Mouse (Mus musculus) hindbrain, embryonic 16.5 days (tissue): ENCODE results near the gene Xpnpep2. TPM values are rescaled to one million over a fixed set of nuclear protein-coding genes. Genes with fewer than 3 reads are reported as not detected.

ENCODE experiments used
- ATAC-seq: fragments of 200-750 bp; cut with Nextera tagmentation; 2 replicates; pipeline ENCODE4 v1.8.0; 2017; ENCODE audit warnings: moderate TSS enrichment, moderate library complexity
- H3K27ac ChIP-seq: fragments of 300-500 bp; sonication (generic); 2 replicates; pipeline ENCODE4 v1.5.1; 2014; ENCODE audit warnings: low read depth, mild to moderate bottlenecking, control low read depth, low read length, moderate library complexity
- H3K27me3 ChIP-seq: fragments of 300-500 bp; sonication (generic); replicated peaks from 2 replicates; pipeline ENCODE4 v1.6.1; 2014; ENCODE audit warnings: low read length; ENCODE audit not compliant: control insufficient read depth, insufficient read depth
- H3K36me3 ChIP-seq: fragments of 300-500 bp; sonication (generic); 2 replicates; pipeline ENCODE4 v1.6.1; 2014; ENCODE audit warnings: mild to moderate bottlenecking, low read length, moderate library complexity, mixed read lengths; ENCODE audit not compliant: control insufficient read depth, insufficient read depth
- H3K4me1 ChIP-seq: fragments of 300-500 bp; sonication (generic); 2 replicates; pipeline ENCODE4 v1.6.1; 2014; ENCODE audit warnings: low read depth, low read length; ENCODE audit not compliant: control insufficient read depth, insufficient read depth
- H3K4me2 ChIP-seq: fragments of 300-500 bp; sonication (generic); 2 replicates; pipeline ENCODE4 v1.6.1; 2014; ENCODE audit warnings: mild to moderate bottlenecking, low read length, control low read depth, moderate library complexity
- H3K4me3 ChIP-seq: fragments of 300-500 bp; sonication (generic); 2 replicates; pipeline ENCODE4 v1.5.1; 2014; ENCODE audit warnings: mild to moderate bottlenecking, low read length, control low read depth, moderate library complexity
- H3K9ac ChIP-seq: fragments of 300-500 bp; sonication (generic); 2 replicates; pipeline ENCODE4 v1.6.1; 2014; ENCODE audit warnings: low read depth, mild to moderate bottlenecking, control low read depth, low read length, moderate library complexity
- H3K9me3 ChIP-seq: fragments of 300-500 bp; sonication (generic); 2 replicates; pipeline ENCODE4 v1.6.1; 2014; ENCODE audit warnings: mild to moderate bottlenecking, low read length, moderate library complexity; ENCODE audit not compliant: control insufficient read depth
- WGBS: fragments of 180-500 bp; shearing (Covaris S2); extraction: QIAGEN DNeasy Blood & Tissue Kit; methylation state at CpG from one replicate; pipeline ENCODE4 v1.1.7; 2014; 5-methylcytosine and 5-hydroxymethylcytosine counted together
- polyA plus RNA-seq: library from polyadenylated mRNA; unstranded; fragments of >200 nt; fragmentation: Nextera tagmentation; extraction: Ambion mirVana; gene quantifications from 2 replicates; pipeline ENCODE4 v1.2.1, GENCODE M21; 2015

Gene Xpnpep2
- polyA plus RNA-seq, 1 experiment from 2014 or later: 0.76 TPM

DNA sequence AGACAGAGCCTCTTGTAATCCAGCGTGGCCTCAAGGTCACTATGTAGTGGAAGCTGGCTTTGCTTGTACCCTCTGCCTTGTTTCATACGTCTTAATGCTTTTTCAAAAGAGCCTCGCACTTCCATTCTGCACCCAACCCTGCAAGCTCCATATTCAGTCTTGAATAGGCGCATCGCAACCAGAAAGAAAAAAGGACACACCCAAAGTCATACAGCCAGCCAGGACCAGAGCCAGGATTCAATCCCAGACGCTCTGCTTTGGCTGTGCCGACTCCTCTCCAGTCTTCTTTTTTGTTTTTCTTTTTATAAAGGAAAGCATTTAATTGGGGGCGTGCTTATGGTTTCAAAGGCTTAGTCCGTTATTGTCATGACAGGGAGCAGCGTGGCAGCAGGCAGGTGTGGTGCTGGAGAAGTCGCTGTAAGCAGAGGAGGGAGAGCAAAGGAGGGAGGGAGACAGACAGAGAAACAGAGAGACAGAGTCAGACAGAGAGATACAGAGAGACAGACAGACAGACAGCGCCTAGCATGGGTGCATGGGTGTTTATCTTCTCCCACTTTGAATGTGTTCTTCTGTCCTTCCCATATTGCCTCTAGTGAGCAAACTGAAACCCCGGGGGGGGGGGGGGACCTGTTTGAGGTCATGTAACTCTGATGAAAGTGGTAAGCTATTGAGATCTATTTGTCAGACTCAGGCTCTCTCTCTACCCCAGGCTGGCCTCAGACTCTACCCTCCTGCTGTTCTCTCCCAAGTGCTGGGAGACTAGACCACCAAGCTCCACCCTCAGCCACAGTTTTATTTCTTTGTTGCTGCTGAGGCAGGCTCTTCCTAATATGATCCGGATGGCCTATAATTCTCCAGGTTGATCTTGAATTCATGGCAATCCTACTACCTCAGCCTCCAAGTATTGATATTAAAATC, 31.1 kb downstream of the Xpnpep2 start:
- H3K27ac ChIP-seq: no peak overlapping the region
- H3K9me3 ChIP-seq: no peaks in the 10 kb centered on the region
- ATAC-seq: no peak
- no peak overlapping the region for H3K9ac ChIP-seq
- no peaks in the 10 kb centered on the region for H3K4me1 ChIP-seq
- H3K4me2 ChIP-seq: no peak overlapping the region
- H3K36me3 ChIP-seq: no peaks in the 10 kb centered on the region
- 34% methylated on average over 13 of the region's 14 CpGs for WGBS
- no peaks in the 10 kb centered on the region for H3K27me3 ChIP-seq
- no peak overlapping the region for H3K4me3 ChIP-seq

DNA sequence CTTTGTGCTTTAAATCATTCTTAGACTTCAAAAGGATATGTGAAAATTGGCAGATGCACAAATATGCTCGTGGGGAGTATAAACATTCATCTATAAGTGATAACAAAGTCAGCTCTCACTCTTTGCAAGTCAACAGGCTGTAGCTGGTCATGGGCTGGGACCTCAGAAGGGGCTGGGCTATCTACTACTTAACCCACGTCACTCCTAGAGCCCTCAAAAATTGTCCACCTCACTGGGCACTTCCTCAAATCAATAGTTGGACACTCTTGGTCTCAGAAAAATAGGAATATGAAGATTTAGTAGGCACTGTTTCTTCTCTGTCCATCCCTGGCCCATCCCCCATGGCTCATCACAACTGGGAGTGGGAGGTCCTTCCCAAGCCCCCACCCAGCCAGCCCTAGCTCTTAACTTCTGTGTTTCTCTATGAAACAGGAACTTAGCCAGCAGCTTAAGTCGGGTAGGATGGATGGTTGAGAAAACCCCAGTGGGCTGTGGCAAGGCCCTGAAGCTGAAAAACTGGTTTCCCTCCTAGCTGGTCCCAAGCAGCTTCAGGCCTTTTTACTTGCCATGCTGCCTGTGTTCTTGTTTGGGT, 31.9 kb downstream of the Xpnpep2 start:
- Histone ChIP-seq H3K27ac (no peak overlapping the region), H3K4me1 (no peaks in the 10 kb centered on the region), H3K4me3 (no peak overlapping the region), H3K27me3 (no peaks in the 10 kb centered on the region), H3K36me3 (no peaks in the 10 kb centered on the region), H3K9me3 (no peaks in the 10 kb centered on the region), H3K9ac (no peak overlapping the region), H3K4me2 (no peak overlapping the region)
- no peak for ATAC-seq
- WGBS: 65% methylated on average over 3 of the region's 3 CpGs

DNA sequence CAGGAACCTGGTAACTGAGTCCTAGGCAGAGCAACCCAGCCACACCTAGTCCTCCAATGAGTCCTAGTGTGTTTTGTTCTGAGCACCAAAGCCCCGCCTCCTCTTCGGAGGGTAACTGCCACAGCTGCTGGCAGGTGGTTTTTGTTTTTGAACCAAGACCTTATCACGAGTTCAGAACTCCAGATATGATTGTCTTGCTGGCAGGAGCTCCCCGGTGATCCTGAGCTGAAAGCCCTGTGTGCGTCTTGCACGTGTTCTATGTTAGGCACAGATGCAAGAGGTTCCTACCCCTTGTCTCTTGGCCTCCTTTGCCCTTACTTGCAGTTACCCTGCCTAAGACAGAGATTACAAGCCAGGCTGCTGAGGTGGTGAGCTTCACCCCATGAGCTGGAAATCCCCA, 33.0 kb downstream of the Xpnpep2 start:
- Histone ChIP-seq H3K9ac (no peak overlapping the region), H3K36me3 (no peaks in the 10 kb centered on the region), H3K4me3 (no peak overlapping the region), H3K9me3 (no peaks in the 10 kb centered on the region), H3K27ac (no peak overlapping the region), H3K4me1 (no peaks in the 10 kb centered on the region), H3K4me2 (no peak overlapping the region), H3K27me3 (no peaks in the 10 kb centered on the region)
- no peak for ATAC-seq
- WGBS: 71% methylated on average over 6 of the region's 6 CpGs

DNA sequence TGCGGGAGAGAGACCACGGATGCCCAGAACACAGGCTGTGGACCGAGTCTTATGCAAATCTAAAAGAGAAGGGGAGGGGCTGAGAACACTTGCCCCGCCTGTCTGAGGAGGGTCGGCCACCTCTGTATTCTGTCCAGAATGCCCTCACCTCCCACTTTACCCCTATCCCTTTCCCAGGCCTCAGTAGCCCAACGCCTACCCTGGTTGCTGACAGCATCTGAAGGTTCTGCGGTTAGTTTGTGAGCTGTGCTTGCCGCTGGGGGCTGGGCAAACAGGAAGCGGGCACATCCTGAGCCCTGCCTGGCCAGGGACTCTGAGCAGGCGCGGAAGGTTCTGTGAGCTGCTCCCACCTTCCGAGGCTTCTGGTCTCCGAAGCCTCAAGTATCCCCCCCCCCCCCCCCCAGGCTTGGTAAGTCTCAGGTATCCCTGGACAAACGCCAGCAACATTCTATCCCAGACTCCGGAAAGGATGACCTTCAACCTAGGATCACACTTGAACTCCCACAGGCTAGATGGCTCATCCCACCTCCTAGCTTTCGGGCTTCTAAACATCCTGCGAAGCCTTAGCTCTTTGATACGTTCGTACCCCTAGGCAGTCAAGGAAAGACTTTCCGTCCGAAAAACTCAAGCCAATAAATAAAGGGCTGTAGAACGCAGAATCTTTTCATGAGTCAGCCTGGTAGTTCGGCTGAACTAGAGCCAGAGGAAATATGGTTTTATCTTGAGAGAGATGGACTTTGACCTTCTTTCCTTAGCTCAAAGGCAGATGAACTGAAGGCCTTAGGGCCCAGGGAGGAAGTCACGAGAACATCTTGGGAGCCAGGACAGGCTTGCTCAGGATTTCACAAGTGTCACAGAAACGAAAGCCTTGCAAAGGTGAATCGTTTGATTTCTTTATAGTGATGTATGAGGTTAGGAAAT, 35.1 kb downstream of the Xpnpep2 start:
- Histone ChIP-seq H3K27ac (no peak overlapping the region), H3K36me3 (no peaks in the 10 kb centered on the region), H3K4me3 (no peak overlapping the region), H3K9ac (no peak overlapping the region), H3K27me3 (no peaks in the 10 kb centered on the region), H3K4me2 (peak overlapping the region; percentile 29; the same call in 1 of the 2 replicates), H3K9me3 (no peaks in the 10 kb centered on the region), H3K4me1 (no peaks in the 10 kb centered on the region)
- 68% methylated on average over 19 of the region's 26 CpGs for WGBS
- ATAC-seq: no peak

- WGBS: 91% methylated on average over 4 of the region's 4 CpGs
- Histone ChIP-seq H3K27ac (no peak within 1 kb of the TSS), H3K4me2 (no peak within 1 kb of the TSS), H3K9me3 (no peaks in the 10 kb centered on the region), H3K9ac (no peak within 1 kb of the TSS), H3K27me3 (no peaks in the 10 kb centered on the region), H3K36me3 (no peaks in the 10 kb centered on the region), H3K4me3 (no peak within 1 kb of the TSS), H3K4me1 (no peaks in the 10 kb centered on the region)
- ATAC-seq: no peak
Observed at GRCm38 (mm10) chrX:48146262-48146661, 37.7 kb downstream of the Xpnpep2 start, which contains the start of gene Sash3. Gene Sash3 (plus strand): TSS chrX:48146436.

DNA sequence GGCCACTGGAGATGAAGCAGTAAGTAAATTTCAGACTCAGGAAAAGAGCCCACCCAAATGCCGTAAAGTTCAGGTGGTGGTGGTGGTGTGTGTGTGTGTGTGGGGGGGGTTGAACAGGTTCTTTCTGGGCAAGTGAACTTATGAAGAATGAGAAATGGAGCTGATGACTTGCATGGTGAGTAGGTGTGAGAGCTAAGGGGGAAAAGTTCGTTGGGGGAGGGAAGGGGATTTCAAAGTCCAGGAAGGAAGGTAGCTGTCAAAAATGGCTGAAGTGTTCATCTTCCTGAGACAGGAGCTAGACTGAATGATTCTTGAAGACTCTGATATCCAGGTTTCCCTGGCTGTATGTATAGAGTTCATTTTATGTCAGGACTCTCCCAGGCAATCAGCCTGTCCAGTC, 38.7 kb downstream of the Xpnpep2 start:
- Histone ChIP-seq H3K4me3 (no peak overlapping the region), H3K36me3 (no peaks in the 10 kb centered on the region), H3K4me1 (no peaks in the 10 kb centered on the region), H3K9me3 (no peaks in the 10 kb centered on the region), H3K27ac (no peak overlapping the region), H3K4me2 (no peak overlapping the region), H3K27me3 (no peaks in the 10 kb centered on the region), H3K9ac (no peak overlapping the region)
- WGBS: 78% methylated on average over 2 of the region's 2 CpGs
- ATAC-seq: no peak

DNA sequence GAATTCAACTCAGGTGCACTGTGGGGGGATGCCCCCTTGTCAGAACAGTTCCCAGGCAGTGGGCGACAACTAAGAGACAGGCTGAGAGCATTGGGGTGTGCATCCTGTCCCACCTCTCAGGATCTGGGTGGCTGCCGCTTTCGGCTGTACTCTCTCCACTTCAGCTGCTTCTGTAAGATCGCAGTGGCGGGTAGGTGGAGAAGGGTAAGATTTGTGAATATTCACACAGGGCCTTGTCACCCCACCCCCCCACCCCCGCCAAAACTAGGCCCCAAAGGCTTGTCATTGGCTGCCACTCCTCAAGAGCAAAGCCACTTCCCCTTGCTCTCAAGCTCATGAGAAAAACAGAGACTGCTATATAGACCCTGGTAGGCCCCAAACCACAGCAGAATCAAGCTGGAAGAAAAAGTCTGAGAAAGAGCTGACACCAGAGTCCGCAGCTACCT, 39.2 kb downstream of the Xpnpep2 start:
- H3K36me3 ChIP-seq: no peaks in the 10 kb centered on the region
- no peaks in the 10 kb centered on the region for H3K9me3 ChIP-seq
- no peak overlapping the region for H3K9ac ChIP-seq
- H3K27me3 ChIP-seq: no peaks in the 10 kb centered on the region
- no peak for ATAC-seq
- no peak overlapping the region for H3K4me2 ChIP-seq
- H3K4me3 ChIP-seq: no peak overlapping the region
- no peaks in the 10 kb centered on the region for H3K4me1 ChIP-seq
- 87% methylated on average over 7 of the region's 7 CpGs for WGBS
- H3K27ac ChIP-seq: no peak overlapping the region

GRCm38 (mm10) chrX:48152106-48152505, 43.6 kb downstream of the Xpnpep2 start:
- Histone ChIP-seq H3K27me3 (no peaks in the 10 kb centered on the region), H3K4me3 (no peak overlapping the region), H3K4me2 (no peak overlapping the region), H3K27ac (no peak overlapping the region), H3K36me3 (no peaks in the 10 kb centered on the region), H3K4me1 (no peaks in the 10 kb centered on the region), H3K9me3 (no peaks in the 10 kb centered on the region), H3K9ac (no peak overlapping the region)
- WGBS: 81% methylated on average over 7 of the region's 7 CpGs
- ATAC-seq: no peak

GRCm38 (mm10) chrX:48153414-48153813, 44.9 kb downstream of the Xpnpep2 start:
- no peaks in the 10 kb centered on the region for H3K9me3 ChIP-seq
- no peak overlapping the region for H3K9ac ChIP-seq
- H3K4me1 ChIP-seq: no peaks in the 10 kb centered on the region
- WGBS: 88% methylated on average over 2 of the region's 2 CpGs
- no peaks in the 10 kb centered on the region for H3K36me3 ChIP-seq
- no peaks in the 10 kb centered on the region for H3K27me3 ChIP-seq
- no peak for ATAC-seq
- H3K4me3 ChIP-seq: no peak overlapping the region
- no peak overlapping the region for H3K27ac ChIP-seq
- H3K4me2 ChIP-seq: no peak overlapping the region
